Mouse (Mus musculus) small intestine, adult 2 months (tissue): ENCODE data around the gene 2510009E07Rik. TPM values are rescaled to one million over a fixed set of nuclear protein-coding genes. Genes with fewer than 3 reads are reported as not detected.

Experiments
- H3K27ac ChIP-seq: fragments of 200-500 bp; 2 replicates; pipeline ENCODE4 v1.5.1; 2012; ENCODE audit warnings: low read depth, low read length, control low read depth, inconsistent platforms; ENCODE audit not compliant: insufficient read depth
- H3K27me3 ChIP-seq: fragments of 200-500 bp; 2 replicates; pipeline ENCODE4 v1.6.1; 2012; ENCODE audit warnings: mild to moderate bottlenecking, moderate library complexity, low read length, inconsistent platforms; ENCODE audit not compliant: control insufficient read depth, insufficient read depth
- H3K36me3 ChIP-seq: fragments of 200-500 bp; 2 replicates; pipeline ENCODE4 v1.6.1; 2012; ENCODE audit warnings: mild to moderate bottlenecking, low read length, control low read depth, inconsistent platforms; ENCODE audit not compliant: control insufficient read depth, insufficient read depth
- H3K4me1 ChIP-seq: fragments of 200-500 bp; 2 replicates; pipeline ENCODE4 v1.6.1; 2012; ENCODE audit warnings: low read length, inconsistent platforms, mixed read lengths; ENCODE audit not compliant: control insufficient read depth, insufficient read depth, insufficient read length
- H3K4me3 ChIP-seq: fragments of 200-500 bp; 2 replicates; pipeline ENCODE4 v1.5.1; 2012; ENCODE audit warnings: low read depth, mild to moderate bottlenecking, control low read depth, inconsistent platforms, low read length, moderate library complexity
- CTCF ChIP-seq: fragments of 200-500 bp; IDR thresholded peaks from 2 replicates; pipeline ENCODE4 v1.5.1; 2012; ENCODE audit warnings: low read depth, mild to moderate bottlenecking, control low read depth, inconsistent platforms, low read length, moderate library complexity, mixed read lengths; ENCODE audit not compliant: insufficient replicate concordance, insufficient read length; ENCODE audit errors: extremely low read depth
- POLR2A ChIP-seq: fragments of 200-500 bp; IDR thresholded peaks from 2 replicates; pipeline ENCODE4 v1.6.1; 2012; ENCODE audit warnings: low read depth, mild to moderate bottlenecking, control low read depth, inconsistent platforms, low read length, moderate library complexity
- WGBS: fragments of 180-500 bp; shearing (Covaris S2); methylation state at CpG from one replicate; pipeline ENCODE4 v1.1.7; 2018; 5-methylcytosine and 5-hydroxymethylcytosine counted together
- polyA plus RNA-seq: library from polyadenylated mRNA; depleted of rRNA; stranded (reverse); fragments of >200 nt; gene quantifications from 2 replicates; pipeline ENCODE4 v1.2.3, GENCODE M21; 2012

The 2510009E07Rik gene
- polyA plus RNA-seq, 1 experiment: 5.3 TPM

DNA sequence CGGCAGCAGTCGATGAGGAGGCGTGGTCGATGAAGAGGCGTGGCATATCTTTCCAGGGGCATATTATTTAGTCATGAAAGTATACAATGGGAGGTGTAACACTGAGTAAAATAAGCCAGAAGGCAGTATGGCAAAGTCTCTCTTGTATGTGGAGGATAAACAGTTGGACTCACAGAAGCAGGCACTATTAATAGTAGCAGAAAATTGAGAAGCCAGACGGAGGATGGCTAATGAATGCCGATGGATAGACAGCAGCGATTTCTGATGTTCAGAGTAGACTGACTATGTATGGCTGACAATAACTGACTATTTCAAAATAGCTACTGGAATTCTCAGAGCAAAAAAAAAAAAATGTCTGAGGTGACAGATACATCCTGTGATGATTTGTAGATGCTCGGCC lies 38.5 kb downstream of the 2510009E07Rik start:
- H3K27ac ChIP-seq: no peak overlapping the region
- no peaks in the 10 kb centered on the region for H3K36me3 ChIP-seq
- 81% methylated on average over 9 of the region's 9 CpGs for WGBS

DNA sequence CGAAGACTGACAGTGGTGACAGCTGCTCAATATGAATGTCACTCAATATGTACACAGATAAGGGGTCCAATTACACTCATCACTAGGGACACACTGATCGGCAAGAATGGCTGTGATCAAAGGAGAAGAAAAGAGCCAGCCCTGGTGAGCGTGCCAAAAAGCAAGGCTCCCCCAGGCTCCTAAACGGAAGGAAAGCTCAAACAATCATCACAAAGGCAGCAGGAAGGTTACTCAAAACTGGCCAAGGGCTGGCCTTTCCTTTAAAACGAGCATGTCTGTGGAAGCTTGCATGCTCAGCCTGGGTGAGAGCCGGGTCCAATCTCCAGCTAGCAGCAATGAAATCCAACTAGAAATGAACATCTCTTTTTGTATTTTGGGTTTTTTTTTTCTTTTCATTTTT lies 39.2 kb downstream of the 2510009E07Rik start:
- Histone ChIP-seq H3K36me3 (no peaks in the 10 kb centered on the region), H3K4me1 (no peaks in the 10 kb centered on the region), H3K27ac (no peak overlapping the region), H3K27me3 (no peaks in the 10 kb centered on the region), H3K4me3 (no peak overlapping the region)
- WGBS: 37% methylated on average over 6 of the region's 6 CpGs
- TF ChIP-seq CTCF (no peak), POLR2A (no peak)

More for the DNA sequence above, 38.5 kb downstream of the 2510009E07Rik start:
- no peaks in the 10 kb centered on the region for H3K27me3 ChIP-seq
- no peak for TF ChIP-seq POLR2A
- TF ChIP-seq CTCF: no peak
- no peak overlapping the region for H3K4me3 ChIP-seq
- no peaks in the 10 kb centered on the region for H3K4me1 ChIP-seq

DNA sequence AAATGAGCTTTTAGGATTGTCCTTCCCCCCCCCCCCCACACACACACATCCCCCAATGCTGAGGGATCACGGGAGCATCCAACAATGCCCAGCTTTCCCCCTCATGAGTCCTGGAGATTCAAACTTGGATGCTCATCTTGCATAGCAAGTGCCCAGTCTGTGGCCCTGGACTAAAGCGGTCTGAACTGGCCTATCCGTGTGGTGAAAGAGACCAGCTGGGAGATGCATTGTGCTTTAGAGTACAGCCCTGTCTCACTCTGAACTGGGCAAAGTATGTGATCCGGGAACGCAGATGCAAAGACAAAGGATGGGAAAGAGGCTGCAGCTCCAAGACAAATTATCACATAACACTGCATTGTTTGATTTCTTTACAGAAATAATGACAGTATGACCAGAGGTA lies 40.1 kb downstream of the 2510009E07Rik start:
- 82% methylated on average over 5 of the region's 5 CpGs for WGBS
- no peak overlapping the region for H3K4me3 ChIP-seq
- H3K4me1 ChIP-seq: no peaks in the 10 kb centered on the region
- TF ChIP-seq CTCF (no peak), POLR2A (no peak)
- no peaks in the 10 kb centered on the region for H3K27me3 ChIP-seq
- H3K36me3 ChIP-seq: no peaks in the 10 kb centered on the region
- H3K27ac ChIP-seq: no peak overlapping the region

DNA sequence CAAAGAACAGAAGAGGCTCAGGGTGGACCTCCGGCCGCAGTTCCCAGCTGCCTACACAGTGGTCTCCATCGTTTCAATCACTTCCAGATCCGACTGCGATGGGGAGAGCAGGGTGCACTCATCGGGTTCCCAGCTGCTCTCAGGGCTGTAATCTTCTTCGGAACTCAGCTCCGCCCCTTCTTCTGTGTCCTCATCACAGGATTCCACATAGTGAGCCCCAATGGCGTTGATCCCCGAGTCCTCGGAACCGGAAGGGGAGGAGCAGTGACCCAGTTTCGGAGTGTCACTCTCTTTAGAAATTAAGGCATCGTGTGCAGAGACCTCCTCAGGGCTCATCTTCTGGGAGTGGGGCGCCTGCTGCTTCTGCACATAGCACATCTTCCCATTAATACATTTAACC lies 41.3 kb downstream of the 2510009E07Rik start:
- Histone ChIP-seq H3K27ac (no peak overlapping the region), H3K4me3 (no peak overlapping the region), H3K27me3 (no peaks in the 10 kb centered on the region), H3K4me1 (no peaks in the 10 kb centered on the region), H3K36me3 (no peaks in the 10 kb centered on the region)
- TF ChIP-seq POLR2A (no peak), CTCF (no peak)
- 79% methylated on average over 15 of the region's 15 CpGs for WGBS

DNA sequence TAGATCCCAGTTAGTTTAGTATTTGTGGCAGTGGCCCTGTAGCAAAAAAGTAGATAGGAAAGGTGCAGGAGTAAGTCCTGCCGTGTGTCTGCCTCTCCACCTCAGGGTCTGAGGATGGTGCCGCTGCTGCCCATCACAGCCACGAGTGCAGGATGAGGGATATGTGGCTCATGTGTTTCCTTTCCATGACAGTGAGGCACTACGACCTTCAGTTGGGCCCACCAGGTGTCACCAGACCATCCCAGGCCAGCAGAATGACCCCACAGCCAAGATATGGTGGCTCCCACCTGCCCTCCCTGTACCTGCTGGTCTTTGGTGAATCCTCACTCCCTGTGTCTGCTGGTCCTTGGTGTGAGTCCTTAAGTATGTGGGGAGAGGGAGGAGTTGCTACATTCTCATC lies 43.3 kb downstream of the 2510009E07Rik start:
- H3K4me1 ChIP-seq: no peaks in the 10 kb centered on the region
- TF ChIP-seq CTCF (no peak), POLR2A (no peak)
- H3K27ac ChIP-seq: no peak overlapping the region
- no peak overlapping the region for H3K4me3 ChIP-seq
- 84% methylated on average over 4 of the region's 4 CpGs for WGBS
- H3K27me3 ChIP-seq: no peaks in the 10 kb centered on the region
- H3K36me3 ChIP-seq: no peaks in the 10 kb centered on the region

DNA sequence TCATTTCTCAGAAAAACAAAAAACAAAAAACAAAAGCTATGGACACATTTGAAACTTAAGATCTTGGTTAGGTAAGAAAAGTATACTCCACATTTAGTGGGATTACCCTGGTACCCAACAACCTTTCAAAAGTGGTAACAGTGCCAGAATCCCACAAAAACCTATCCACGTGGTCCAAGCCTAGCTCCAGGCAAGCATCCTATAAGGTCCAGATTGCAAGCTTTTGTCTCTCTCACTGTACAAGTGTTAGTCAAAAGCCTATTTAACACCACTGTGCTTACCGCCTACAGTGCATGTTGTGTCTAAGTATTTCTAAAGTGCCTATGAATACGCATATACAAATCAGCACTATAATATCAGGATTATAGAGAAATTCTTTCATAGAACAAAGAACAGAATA lies 44.2 kb downstream of the 2510009E07Rik start:
- H3K27me3 ChIP-seq: no peaks in the 10 kb centered on the region
- WGBS: 92% methylated on average over 3 of the region's 3 CpGs
- no peak overlapping the region for H3K27ac ChIP-seq
- TF ChIP-seq CTCF (no peak), POLR2A (no peak)
- no peak overlapping the region for H3K4me3 ChIP-seq
- no peaks in the 10 kb centered on the region for H3K4me1 ChIP-seq
- H3K36me3 ChIP-seq: no peaks in the 10 kb centered on the region

DNA sequence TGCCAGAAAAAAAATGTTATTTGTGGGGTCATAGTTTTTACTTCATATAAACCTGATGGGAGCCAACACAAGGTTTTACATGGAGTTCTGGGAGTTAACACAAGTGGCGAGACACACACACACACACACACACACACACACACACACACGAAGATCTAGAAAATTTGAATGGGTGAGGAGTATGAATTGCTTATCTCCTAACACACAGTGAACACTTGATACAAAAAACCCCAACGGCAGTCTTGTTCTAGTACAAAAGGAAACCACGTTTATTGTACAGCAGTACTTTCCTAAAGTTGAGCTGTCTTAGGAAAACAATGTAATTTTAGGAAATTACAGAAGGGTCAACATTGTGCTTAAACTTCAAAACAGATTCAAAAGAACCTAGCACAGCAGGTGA lies 45.7 kb downstream of the 2510009E07Rik start:
- WGBS: 71% methylated on average over 4 of the region's 4 CpGs

DNA sequence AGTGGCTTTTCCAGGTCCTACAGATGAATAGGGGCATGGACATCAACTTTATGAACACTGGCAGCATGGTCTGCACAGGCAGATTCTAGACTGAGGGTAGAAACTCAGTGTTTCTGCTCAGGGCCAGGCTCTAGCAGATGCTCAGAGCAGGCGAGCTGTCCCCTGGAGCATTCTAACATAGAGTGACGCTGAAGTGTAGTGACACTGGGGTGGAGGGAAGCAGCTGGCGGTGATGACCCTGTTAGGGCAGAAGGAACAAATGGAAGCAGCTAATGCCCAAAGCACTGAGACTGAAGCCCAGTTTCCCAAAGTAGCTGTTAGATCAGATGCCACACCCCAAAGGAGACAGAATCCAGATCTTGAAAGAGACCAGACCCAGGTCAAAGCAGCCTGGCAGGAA lies 48.0 kb downstream of the 2510009E07Rik start:
- Histone ChIP-seq H3K4me1 (peaks cover 28% of the 10 kb centered on the region), H3K36me3 (no peaks in the 10 kb centered on the region), H3K27ac (no peak overlapping the region), H3K27me3 (no peaks in the 10 kb centered on the region), H3K4me3 (no peak overlapping the region)
- WGBS: 95% methylated on average over 3 of the region's 3 CpGs
- TF ChIP-seq CTCF: no peak
- TF ChIP-seq POLR2A: no peak

More for the DNA sequence above, 45.7 kb downstream of the 2510009E07Rik start:
- Histone ChIP-seq H3K36me3 (no peaks in the 10 kb centered on the region), H3K4me1 (peaks cover 10% of the 10 kb centered on the region), H3K4me3 (no peak overlapping the region), H3K27me3 (no peaks in the 10 kb centered on the region), H3K27ac (no peak overlapping the region)
- TF ChIP-seq CTCF (no peak), POLR2A (no peak)

DNA sequence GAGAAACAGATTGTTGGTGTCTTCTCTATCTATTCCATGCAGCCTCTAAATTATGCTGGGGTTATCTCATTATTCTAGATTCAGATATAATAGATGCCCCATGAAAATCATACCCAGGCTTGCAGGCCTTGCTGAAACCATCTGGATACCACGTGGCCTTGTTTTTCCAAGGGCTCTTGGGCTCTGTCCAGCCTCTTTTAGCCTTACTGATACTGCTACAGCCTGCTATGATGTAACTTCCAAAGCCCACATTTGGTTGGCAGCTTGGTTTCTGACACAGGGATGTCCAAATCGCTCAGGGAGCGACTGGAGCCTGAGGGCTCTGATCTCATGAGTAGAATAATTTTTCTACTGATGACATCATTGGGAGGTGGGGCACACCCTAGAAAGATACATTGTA lies 48.5 kb downstream of the 2510009E07Rik start:
- Histone ChIP-seq H3K36me3 (no peaks in the 10 kb centered on the region), H3K27ac (no peak overlapping the region), H3K4me3 (no peak overlapping the region), H3K27me3 (no peaks in the 10 kb centered on the region), H3K4me1 (peaks cover 31% of the 10 kb centered on the region)
- TF ChIP-seq POLR2A (no peak), CTCF (no peak)
- 82% methylated on average over 3 of the region's 3 CpGs for WGBS
